Mouse (Mus musculus) neural tube, embryonic 13.5 days (tissue): Measurements from ENCODE around the gene Astn2. TPM values are rescaled to one million over a fixed set of nuclear protein-coding genes. Genes with fewer than 3 reads are reported as not detected.

Experiments used
- ATAC-seq: fragments of 200-750 bp; cut with Nextera tagmentation; 2 replicates; pipeline ENCODE4 v1.8.0; 2017; ENCODE audit warnings: low read depth, mild to moderate bottlenecking, moderate TSS enrichment, moderate library complexity
- H3K27ac ChIP-seq: fragments of 300-500 bp; sonication (generic); replicated peaks from 2 replicates; pipeline ENCODE4 v1.5.1; 2015; ENCODE audit warnings: moderate library complexity, mild to moderate bottlenecking, inconsistent platforms
- H3K27me3 ChIP-seq: fragments of 300-500 bp; sonication (generic); 2 replicates; pipeline ENCODE4 v1.6.1; 2015; ENCODE audit warnings: mild to moderate bottlenecking, inconsistent platforms
- H3K36me3 ChIP-seq: fragments of 300-500 bp; sonication (generic); 2 replicates; pipeline ENCODE4 v1.6.1; 2015; ENCODE audit warnings: mild to moderate bottlenecking, inconsistent platforms
- H3K4me1 ChIP-seq: fragments of 300-500 bp; sonication (generic); replicated peaks from 2 replicates; pipeline ENCODE4 v1.6.1; 2015; ENCODE audit warnings: inconsistent platforms
- H3K4me2 ChIP-seq: fragments of 300-500 bp; sonication (generic); 2 replicates; pipeline ENCODE4 v1.6.1; 2015; ENCODE audit warnings: inconsistent platforms, mild to moderate bottlenecking, moderate library complexity
- H3K4me3 ChIP-seq: fragments of 300-500 bp; sonication (generic); 2 replicates; pipeline ENCODE4 v1.5.1; 2015; ENCODE audit warnings: mild to moderate bottlenecking, inconsistent platforms
- H3K9ac ChIP-seq: fragments of 300-500 bp; sonication (generic); 2 replicates; pipeline ENCODE4 v1.6.1; 2015; ENCODE audit warnings: moderate library complexity, mild to moderate bottlenecking, inconsistent platforms
- H3K9me3 ChIP-seq: fragments of 300-500 bp; sonication (generic); 2 replicates; pipeline ENCODE4 v1.6.1; 2016; ENCODE audit warnings: inconsistent platforms
- WGBS: fragments of 180-500 bp; shearing (Covaris S2); methylation state at CpG from one replicate; pipeline ENCODE4 v1.1.7; 2015; 5-methylcytosine and 5-hydroxymethylcytosine counted together
- polyA plus RNA-seq: library from polyadenylated mRNA; unstranded; fragments of >200 nt; fragmentation: Nextera tagmentation; extraction: Ambion mirVana; gene quantifications from 2 replicates; pipeline ENCODE4 v1.2.1, GENCODE M21; 2015

Gene Astn2
- polyA plus RNA-seq, 1 experiment from 2014 or later = 2.7 TPM

- ATAC-seq = no peak
- Histone ChIP-seq H3K9me3 (no peaks in the 10 kb centered on the region), H3K4me2 (no peak overlapping the region), H3K4me3 (no peak overlapping the region), H3K4me1 (no peaks in the 10 kb centered on the region), H3K27ac (no peak overlapping the region), H3K9ac (no peak overlapping the region), H3K27me3 (no peaks in the 10 kb centered on the region), H3K36me3 (no peaks in the 10 kb centered on the region)
- 73% methylated on average over 4 of the region's 4 CpGs for WGBS
Observed at GRCm38 (mm10) chr4:65673418-65673933, 730.9 kb downstream of the Astn2 start.

GRCm38 (mm10) chr4:65672294-65672693, 732.1 kb downstream of the Astn2 start:
- Histone ChIP-seq H3K4me1 (no peaks in the 10 kb centered on the region), H3K4me2 (no peak overlapping the region), H3K27ac (no peak overlapping the region), H3K36me3 (no peaks in the 10 kb centered on the region), H3K4me3 (no peak overlapping the region), H3K9me3 (no peaks in the 10 kb centered on the region), H3K9ac (no peak overlapping the region), H3K27me3 (no peaks in the 10 kb centered on the region)
- ATAC-seq = no peak
- WGBS = 63% methylated on average over 2 of the region's 2 CpGs

DNA sequence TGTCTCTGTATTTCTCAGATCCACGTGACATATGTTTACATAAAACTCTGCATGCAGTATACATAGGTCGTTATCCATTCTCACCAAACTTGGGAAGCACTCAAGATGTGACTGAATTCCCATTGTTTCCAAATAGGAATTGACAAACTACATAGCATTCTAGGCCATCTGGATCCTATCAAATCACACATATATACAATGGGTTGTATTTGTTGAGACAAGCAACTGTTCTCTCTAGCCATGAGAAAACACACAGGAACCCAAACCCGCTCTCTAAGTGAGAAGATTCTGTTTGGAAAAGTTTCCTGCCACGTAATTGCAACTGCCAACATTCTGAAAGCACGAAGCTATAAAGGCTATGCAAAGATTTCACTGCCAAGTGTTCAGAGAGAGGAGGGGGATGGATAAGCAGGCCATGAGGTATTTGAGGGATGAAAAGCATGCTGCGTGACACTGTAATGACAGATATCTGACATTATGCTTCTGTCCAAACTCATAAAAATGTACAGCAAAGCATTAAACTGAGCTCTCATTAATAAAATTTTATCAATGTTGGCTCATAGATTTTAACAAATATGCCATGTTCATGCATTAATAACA, 732.7 kb downstream of the Astn2 start:
- no peak overlapping the region for H3K9ac ChIP-seq
- H3K27me3 ChIP-seq = no peaks in the 10 kb centered on the region
- no peak overlapping the region for H3K27ac ChIP-seq
- no peak overlapping the region for H3K4me2 ChIP-seq
- H3K9me3 ChIP-seq = no peaks in the 10 kb centered on the region
- no peaks in the 10 kb centered on the region for H3K4me1 ChIP-seq
- H3K4me3 ChIP-seq = no peak overlapping the region
- 62% methylated on average over 6 of the region's 6 CpGs for WGBS
- H3K36me3 ChIP-seq = no peaks in the 10 kb centered on the region
- no peak for ATAC-seq

DNA sequence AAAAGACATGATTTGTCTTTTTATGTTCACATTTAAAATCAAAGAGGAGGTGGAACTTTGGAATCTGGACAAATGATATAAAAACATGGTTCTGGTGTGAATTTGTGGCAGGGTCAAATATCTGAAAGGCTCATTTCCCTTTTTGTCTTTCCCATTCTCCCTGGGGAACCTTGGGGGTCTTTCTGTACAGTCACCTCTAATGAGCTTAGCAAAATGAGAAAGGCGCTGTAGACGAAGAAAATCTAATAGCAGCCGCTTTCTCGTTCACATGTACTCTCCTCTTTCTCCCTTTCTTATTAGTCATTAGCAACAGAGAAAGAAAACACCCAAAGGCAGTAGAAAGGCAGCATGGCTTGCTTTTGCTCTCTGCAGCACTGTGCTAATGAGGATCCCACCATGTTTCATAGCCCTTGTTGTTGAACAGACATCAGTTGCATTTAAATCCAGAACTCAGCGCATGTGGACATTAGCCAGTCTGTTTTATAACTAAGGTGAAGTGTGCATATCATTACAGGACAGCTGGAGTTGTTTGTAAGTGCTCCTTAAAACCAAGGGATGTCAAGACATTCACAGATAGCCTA, 737.3 kb downstream of the Astn2 start:
- H3K36me3 ChIP-seq = no peaks in the 10 kb centered on the region
- no peak overlapping the region for H3K27ac ChIP-seq
- no peaks in the 10 kb centered on the region for H3K27me3 ChIP-seq
- 51% methylated on average over 5 of the region's 5 CpGs for WGBS
- H3K4me2 ChIP-seq = no peak overlapping the region
- H3K9me3 ChIP-seq = no peaks in the 10 kb centered on the region
- ATAC-seq = no peak
- 0 out of 2 replicates have a peak, but pooled peaks cover 6% of the 10 kb centered on the region for H3K4me1 ChIP-seq
- no peak overlapping the region for H3K4me3 ChIP-seq
- H3K9ac ChIP-seq = no peak overlapping the region

- no peak overlapping the region for H3K4me3 ChIP-seq
- no peak overlapping the region for H3K27ac ChIP-seq
- no peak overlapping the region for H3K9ac ChIP-seq
- no peak overlapping the region for H3K4me2 ChIP-seq
- H3K27me3 ChIP-seq = no peaks in the 10 kb centered on the region
- no peaks in the 10 kb centered on the region for H3K9me3 ChIP-seq
- no peak for ATAC-seq
- WGBS = 76% methylated on average over 6 of the region's 6 CpGs
- H3K4me1 ChIP-seq = 0 out of 2 replicates have a peak, but pooled peaks cover 6% of the 10 kb centered on the region
- H3K36me3 ChIP-seq = no peaks in the 10 kb centered on the region
Observed at GRCm38 (mm10) chr4:65663176-65663575, 741.2 kb downstream of the Astn2 start.

- no peak overlapping the region for H3K27ac ChIP-seq
- peaks cover 18% of the 10 kb centered on the region for H3K27me3 ChIP-seq
- no peak overlapping the region for H3K4me2 ChIP-seq
- ATAC-seq = peak; percentile 87
- H3K36me3 ChIP-seq = no peaks in the 10 kb centered on the region
- H3K9me3 ChIP-seq = no peaks in the 10 kb centered on the region
- H3K4me3 ChIP-seq = no peak overlapping the region
- no peaks in the 10 kb centered on the region; the same call in 1 of the 2 replicates for H3K4me1 ChIP-seq
- H3K9ac ChIP-seq = no peak overlapping the region
- 0% methylated on average over 2 of the region's 2 CpGs for WGBS
Observed at GRCm38 (mm10) chr4:65654723-65655122, 749.7 kb downstream of the Astn2 start.

GRCm38 (mm10) chr4:65642611-65643010, 761.8 kb downstream of the Astn2 start:
- ATAC-seq = peak; percentile 83
- Histone ChIP-seq H3K4me2 (no peak overlapping the region), H3K4me3 (no peak overlapping the region), H3K27me3 (peaks cover 19% of the 10 kb centered on the region), H3K27ac (peak overlapping the region; percentile 64; the same call in 1 of the 2 replicates), H3K4me1 (peaks cover 8% of the 10 kb centered on the region), H3K9me3 (no peaks in the 10 kb centered on the region), H3K9ac (no peak overlapping the region), H3K36me3 (no peaks in the 10 kb centered on the region)
- 11% methylated on average over 5 of the region's 5 CpGs for WGBS

- no peaks in the 10 kb centered on the region for H3K36me3 ChIP-seq
- H3K27me3 ChIP-seq = peaks cover 2% of the 10 kb centered on the region; the same call in 1 of the 2 replicates
- no peak overlapping the region for H3K4me2 ChIP-seq
- no peaks in the 10 kb centered on the region for H3K9me3 ChIP-seq
- H3K4me1 ChIP-seq = peaks cover 8% of the 10 kb centered on the region
- H3K9ac ChIP-seq = no peak overlapping the region
- no peak overlapping the region for H3K27ac ChIP-seq
- no peak overlapping the region for H3K4me3 ChIP-seq
- no peak for ATAC-seq
- 80% methylated on average over 3 of the region's 3 CpGs for WGBS
Observed at GRCm38 (mm10) chr4:65638231-65638630, 766.2 kb downstream of the Astn2 start.

GRCm38 (mm10) chr4:65620125-65620524, 784.3 kb downstream of the Astn2 start:
- 82% methylated on average over 3 of the region's 3 CpGs for WGBS
- H3K9ac ChIP-seq = no peak overlapping the region
- H3K27ac ChIP-seq = no peak overlapping the region
- H3K4me2 ChIP-seq = no peak overlapping the region
- H3K9me3 ChIP-seq = no peaks in the 10 kb centered on the region
- H3K4me1 ChIP-seq = 0 out of 2 replicates have a peak, but pooled peaks cover 4% of the 10 kb centered on the region
- H3K36me3 ChIP-seq = peaks cover 46% of the 10 kb centered on the region
- ATAC-seq = no peak
- no peak overlapping the region for H3K4me3 ChIP-seq
- H3K27me3 ChIP-seq = no peaks in the 10 kb centered on the region

GRCm38 (mm10) chr4:65613135-65613534, 791.3 kb downstream of the Astn2 start:
- Histone ChIP-seq H3K4me2 (no peak overlapping the region), H3K27ac (no peak overlapping the region), H3K36me3 (peaks cover 50% of the 10 kb centered on the region), H3K4me3 (no peak overlapping the region), H3K9me3 (no peaks in the 10 kb centered on the region), H3K27me3 (no peaks in the 10 kb centered on the region), H3K9ac (no peak overlapping the region), H3K4me1 (peaks cover 34% of the 10 kb centered on the region)
- no peak for ATAC-seq
- 97% methylated on average over 14 of the region's 14 CpGs for WGBS

- ATAC-seq = peak; percentile 24; the same call in 1 of the 2 replicates
- H3K27me3 ChIP-seq = no peaks in the 10 kb centered on the region
- peaks cover 53% of the 10 kb centered on the region for H3K4me1 ChIP-seq
- peaks cover 30% of the 10 kb centered on the region for H3K36me3 ChIP-seq
- H3K9ac ChIP-seq = no peak overlapping the region
- no peak overlapping the region; the same call in 1 of the 2 replicates for H3K27ac ChIP-seq
- H3K9me3 ChIP-seq = no peaks in the 10 kb centered on the region
- H3K4me3 ChIP-seq = no peak overlapping the region
- no peak overlapping the region for H3K4me2 ChIP-seq
- 13% methylated on average over 6 of the region's 6 CpGs for WGBS
Observed at GRCm38 (mm10) chr4:65610896-65611295, 793.5 kb downstream of the Astn2 start.

GRCm38 (mm10) chr4:65610329-65610728, 794.1 kb downstream of the Astn2 start:
- WGBS = 80% methylated on average over 5 of the region's 5 CpGs
- H3K4me3 ChIP-seq = no peak overlapping the region
- no peak overlapping the region for H3K27ac ChIP-seq
- no peaks in the 10 kb centered on the region for H3K9me3 ChIP-seq
- no peak overlapping the region for H3K9ac ChIP-seq
- no peaks in the 10 kb centered on the region for H3K27me3 ChIP-seq
- H3K4me2 ChIP-seq = no peak overlapping the region
- peaks cover 24% of the 10 kb centered on the region for H3K36me3 ChIP-seq
- peaks cover 58% of the 10 kb centered on the region for H3K4me1 ChIP-seq
- no peak for ATAC-seq
